Mouse (Mus musculus): ENCODE results near the gene Cog1.

The Cog1 gene

DNA sequence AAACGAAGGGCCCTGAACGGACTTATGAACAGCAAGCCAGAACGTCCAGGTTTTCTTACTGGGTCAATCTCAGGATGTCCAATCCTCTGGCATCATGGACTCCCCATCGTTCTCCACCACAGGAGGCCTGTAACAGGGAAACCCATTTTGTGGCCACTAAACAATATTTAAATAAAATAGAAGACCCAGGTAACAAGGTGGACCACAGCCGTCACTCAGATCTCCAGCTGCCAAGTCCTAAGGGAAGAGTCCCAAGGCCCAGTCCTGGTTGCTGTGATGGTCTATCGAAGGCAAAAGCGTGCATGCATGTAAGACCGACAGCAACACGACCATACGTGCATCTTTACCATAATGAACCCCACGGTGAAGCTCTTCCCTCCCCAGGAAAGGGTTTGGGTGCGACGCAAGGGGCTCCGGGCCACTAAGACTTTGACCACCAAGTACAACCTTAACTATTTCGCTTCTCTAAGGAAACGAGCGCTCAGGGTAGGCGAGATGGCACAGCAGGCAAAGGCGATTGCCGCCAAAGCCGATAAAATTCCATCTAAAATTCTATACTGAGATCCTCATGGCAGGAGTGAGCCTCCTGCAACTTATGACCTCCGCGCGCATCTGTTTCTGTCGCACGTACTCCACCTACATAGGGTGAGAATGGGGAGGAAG, at the start of gene Cog1:
Gene Cog1 (plus strand): TSS at position 480 of the 663 bp plus-strand sequence.
- DNase-seq (ENCODE audit: low spot score): no peak

DNA sequence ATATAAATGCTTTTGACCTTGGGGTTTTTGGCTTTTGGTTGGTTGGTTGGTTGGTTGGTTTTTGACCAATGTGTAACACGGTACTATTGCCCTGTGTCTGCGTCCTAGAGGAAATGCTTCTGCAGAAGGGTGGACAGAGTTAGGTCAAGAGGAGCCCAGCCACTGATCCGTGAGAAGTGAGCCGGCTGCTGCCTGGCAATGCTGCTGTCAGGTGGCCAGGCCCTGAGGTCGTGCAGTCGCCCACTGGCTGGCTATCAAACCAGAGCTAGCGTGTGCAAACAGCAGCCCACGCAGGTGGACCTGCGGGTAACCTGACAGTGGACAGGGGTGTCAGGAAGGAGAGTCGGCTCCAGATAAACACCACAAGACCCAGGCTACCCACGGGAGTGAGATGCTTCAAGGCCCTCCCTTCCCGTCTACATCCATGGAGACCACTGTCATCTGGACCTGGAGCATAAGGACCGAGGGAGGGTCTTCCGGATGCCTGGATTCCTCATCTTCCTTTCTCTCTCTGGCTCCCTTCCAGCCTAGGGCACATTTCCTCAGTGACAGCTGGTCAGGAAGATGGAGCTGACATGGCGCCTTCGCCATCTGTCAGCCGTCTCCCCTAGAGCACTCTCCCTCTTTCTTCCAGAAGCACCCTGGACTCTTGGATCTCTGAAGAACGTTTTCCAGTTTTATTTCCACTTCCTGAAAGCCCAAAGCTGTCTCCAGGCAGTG, 48.3 kb upstream of the Cog1 start:
- no peak for DNase-seq (ENCODE audit: low spot score)

DNA sequence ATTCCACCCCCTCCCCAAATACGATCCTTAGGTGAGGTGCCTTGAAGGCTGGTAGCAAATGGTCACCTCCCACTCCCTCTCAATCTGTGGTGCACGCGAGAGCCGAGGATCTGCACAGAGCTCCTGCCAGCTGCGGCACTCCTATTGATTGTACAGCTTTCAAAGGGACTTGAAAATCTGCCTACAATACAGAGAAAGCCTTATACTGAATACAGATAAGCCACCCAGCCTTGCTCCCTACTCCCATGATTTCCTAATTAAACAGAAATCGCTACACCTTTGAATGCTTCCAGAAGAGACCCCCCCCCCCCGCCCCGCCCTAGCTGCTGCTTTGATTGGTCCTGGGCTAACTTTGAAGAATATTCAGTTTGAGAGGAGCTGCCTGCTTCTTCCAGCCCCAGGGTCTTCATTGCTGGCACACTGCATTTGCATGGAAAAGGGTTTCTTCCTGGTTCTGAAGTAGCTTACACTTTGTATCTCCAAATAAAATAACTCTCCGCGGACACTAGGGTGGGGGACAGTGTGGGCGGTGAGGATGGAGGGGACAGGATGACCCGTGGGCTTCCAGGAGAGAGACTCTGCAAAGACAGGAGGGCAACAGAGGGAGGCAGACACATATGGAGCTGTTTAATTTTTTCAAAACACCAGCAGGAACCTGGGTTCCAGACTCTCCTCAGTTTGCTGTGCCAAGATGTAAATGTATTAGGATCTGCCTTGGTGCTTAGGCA, 47.2 kb upstream of the Cog1 start:
- no peak for DNase-seq (ENCODE audit: low spot score)

DNA sequence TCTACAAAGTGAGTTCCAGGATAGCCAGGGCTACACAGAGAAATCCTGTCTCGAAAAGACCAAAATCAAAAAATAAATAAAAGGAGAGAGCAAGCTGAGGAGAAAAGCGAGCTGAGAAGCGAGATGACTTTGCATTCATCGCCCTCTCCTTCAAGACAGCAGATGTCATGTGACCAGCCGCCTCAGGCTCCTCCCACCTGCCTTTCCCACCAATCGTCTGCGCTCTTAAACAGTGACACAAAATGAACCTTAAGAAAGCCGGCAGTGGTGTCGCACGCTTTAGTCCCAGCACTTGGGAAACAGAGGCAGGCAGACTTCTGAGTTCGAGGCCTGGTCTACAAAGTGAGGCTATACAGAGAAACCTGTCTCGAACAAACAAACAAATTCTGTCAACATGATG, 41.4 kb upstream of the Cog1 start:
- no peak for DNase-seq (ENCODE audit: low spot score)

DNA sequence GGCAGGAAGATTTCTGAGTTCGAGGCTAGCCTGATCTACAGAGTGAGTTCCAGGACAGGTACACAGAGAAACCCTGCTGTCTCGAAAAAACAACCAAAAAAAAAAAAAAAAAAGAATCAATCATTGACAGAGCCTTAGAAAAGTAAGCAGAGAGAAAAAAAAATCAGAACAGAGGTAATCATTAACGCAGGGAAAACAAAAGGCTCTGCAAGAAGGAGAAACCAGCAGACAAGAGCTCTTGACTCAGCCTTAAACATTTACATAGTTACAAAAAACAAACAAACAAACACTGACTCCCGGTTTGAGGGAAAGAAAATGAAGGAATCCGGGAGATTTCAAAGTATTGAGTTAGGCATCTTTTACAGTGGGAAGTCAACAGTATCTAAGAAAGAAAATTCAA, 39.4 kb upstream of the Cog1 start:
- peak; percentile 28 for DNase-seq (ENCODE audit: low spot score)

DNA sequence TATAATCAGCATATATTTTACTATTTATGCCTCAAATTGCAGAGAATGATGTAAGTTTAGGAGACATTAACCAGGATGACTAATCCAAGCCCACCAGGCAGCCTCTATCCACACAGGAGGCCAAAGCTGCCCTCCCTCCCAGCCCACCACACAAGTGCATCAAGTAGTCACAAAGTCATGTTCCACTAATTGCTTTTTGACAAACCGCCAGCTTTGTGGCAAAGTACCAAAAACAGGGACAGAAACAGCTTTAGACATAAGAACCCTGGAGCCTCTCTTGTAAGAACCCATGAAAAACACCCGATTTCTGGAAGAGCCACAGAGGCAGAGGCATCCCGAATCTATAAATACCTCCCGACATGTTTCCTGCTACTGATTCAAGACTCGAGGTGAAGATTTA, 38.7 kb upstream of the Cog1 start:
- no peak for DNase-seq (ENCODE audit: low spot score)

DNA sequence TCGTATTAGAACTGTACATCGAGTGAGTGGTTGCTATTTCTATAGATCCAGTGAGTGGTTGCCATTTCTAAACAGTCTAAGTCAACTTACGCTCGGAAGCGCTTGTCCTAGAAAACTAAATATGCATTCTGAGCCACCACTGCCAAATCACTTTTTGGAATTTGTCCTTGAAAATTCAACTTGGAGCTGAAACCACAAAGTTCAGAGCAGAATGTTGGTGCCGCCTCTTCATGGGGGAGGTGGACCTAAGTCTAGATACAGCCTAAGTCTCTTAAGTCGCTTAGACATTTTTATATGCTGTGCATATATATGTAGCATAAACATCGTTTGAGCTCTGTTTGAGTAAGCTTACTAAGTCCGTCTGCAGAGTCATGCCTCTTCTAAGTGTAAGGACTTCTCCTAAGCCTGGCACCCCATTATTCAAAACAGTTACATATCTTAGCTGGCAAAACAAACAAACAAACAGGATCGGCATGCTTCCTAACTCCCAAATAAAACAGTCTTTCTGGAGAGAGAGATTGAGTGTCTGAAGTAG, 37.8 kb upstream of the Cog1 start:
- DNase-seq (ENCODE audit: low spot score): no peak

DNA sequence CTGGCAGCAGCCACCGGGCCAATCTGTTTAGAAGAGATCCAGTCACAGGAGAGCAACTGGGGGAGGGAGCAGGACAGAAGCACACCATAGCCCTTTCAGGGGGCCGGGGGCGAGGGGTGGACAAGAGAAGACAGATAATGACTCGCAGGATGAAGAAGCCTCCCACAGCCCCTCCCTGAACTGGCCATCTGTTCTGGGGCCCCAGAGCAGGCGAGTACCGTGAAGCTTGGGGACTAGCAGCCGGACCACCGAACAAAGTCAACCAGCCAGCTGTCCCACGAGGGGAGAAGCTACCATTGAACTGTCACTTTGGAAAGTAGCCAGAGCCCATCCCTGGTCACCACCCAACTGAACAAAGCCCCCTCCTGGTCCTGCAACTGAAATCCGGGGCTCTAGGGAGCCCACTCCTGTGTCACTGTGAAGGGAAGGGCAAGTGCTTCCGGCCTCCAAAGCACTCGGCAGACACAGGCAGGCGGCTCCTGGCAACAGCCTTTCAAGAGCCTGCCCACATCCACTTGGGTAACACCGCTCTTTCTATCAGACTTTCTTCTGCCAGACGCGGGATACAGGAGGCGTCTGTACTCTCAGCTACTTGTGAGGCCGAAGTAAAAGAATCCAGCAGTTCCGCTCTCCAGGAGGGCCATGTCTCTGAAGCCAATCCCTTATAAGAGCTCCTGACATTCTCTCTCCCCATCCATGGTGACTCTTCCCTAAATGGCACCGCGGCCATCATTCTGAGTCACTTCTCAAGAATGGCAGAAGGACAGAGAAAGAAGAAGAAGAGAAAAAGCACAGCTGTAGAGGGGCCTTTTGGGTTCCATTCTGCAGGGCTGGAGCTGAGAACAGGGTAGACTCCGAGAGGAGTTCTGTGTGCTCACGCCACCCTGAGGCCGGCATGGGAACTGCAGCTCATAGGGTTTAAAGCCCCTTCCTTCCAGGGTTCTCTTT, 37.0 kb upstream of the Cog1 start:
- DNase-seq (ENCODE audit: low spot score): peak; percentile 53

DNA sequence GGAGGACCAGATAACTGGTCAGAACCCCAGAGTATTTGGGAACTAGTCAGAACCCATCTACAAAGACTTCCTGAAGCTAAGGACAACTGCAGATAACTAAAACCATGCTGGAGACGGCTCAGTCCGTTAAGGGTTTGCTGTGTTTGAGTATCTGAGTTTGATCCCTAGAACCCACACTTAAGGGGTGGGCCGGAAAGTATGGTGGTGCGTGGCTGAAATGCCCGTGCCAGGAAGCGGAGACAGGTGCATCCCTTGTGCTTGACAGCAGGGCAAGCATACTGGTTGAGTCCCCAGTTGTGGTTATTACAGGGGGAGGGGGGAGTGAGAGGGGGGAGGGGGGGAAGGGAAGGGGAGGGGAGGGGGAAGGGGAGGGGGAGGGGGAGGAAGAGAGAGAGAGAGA, 34.5 kb upstream of the Cog1 start:
- no peak for DNase-seq (ENCODE audit: low spot score)

DNA sequence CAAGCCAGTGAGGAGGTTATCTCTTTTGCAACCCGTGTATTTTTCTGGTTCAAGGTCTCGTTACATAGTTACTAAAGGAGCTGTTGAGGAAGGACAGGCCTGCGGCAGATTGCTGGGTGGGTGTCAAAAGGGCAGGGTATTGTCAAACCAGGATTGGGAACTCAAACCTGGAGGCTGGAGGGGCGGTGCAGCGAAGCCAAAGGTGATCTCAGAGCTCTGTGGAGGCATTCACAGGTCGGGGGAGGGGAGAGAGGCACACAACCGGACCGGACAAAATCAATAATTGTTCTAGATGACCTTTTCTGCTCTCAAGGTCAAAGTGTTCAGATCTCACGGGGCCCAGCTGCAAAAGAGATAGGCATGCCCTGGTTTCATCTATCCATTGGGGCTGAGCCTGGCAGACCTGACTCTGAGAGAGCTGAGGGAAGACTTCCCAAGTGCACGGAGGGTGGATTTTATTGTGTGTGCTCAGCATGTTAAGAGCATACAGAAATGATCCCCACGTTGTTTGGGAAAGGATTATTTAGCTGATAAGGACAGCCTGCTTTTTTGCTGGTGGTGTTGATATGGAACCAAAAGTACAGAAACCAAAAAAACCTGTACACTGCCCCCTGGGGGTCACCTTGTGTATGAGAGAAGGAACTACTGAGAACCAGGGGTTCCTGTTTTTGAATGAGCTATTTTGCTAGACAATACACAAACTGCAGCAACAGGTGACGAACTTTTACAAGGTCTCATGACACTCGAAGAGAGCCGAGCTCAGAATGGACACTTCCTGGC, 31.6 kb upstream of the Cog1 start:
- peak; percentile 74 for DNase-seq (ENCODE audit: low spot score)

DNA sequence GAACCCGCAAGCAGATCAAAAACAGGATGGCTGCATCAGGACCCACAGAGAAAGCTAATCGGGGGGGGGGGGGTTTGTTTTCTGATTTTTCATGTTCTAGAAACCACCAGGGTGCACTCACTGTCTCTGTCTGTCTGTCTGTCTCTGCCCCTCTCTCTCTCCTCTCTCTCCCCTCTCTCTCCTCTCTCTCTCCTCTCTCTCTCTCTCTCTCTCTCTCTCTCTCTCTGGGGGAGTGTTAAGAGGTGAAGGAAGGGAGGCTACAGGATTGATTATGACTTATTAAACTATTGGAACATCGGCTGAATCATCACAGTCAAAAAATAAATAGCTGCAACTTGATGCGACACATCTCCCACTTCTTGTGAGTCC, 30.7 kb upstream of the Cog1 start:
- no peak for DNase-seq (ENCODE audit: low spot score)

DNA sequence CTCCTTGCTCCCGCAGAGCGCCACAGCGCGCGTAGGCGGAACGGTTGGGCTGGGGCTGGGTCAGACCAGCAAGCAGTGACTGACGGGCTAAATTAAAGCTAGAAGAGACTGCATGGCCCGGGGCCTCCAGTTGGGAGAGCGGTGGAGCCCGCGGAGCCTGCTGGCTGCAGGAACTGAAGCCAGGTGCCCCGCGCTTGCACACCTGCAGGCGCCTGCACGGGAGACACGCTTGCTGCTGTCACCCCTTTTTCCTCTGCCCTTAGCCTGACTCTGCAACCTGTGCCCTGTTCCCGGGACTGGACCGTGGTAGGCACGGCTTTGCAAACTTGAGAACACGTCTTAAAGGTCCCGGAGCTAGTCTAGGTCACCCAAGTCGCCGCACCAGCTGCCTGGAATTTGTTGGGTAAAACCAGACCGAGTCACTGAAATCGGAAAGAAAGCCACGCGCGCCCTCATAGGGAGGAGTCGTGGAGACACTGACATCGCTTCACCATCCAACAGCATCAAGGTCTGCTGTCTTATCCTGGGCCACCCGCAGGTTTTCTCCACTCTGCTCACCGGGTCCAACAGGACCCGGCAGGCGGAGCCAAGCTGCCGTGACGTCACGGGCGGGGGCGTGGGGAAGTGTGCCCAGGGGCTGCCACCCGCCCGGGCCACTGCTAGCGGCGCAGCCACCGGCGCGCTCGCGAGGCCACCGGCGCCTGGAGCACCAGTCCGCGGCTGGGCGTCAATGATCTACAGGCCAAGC, 30.1 kb upstream of the Cog1 start, which contains the start of gene Sstr2:
Gene Sstr2 (plus strand): TSS at position 671 of the 748 bp plus-strand sequence.
- peak; percentile 73 for DNase-seq (ENCODE audit: low spot score)

DNA sequence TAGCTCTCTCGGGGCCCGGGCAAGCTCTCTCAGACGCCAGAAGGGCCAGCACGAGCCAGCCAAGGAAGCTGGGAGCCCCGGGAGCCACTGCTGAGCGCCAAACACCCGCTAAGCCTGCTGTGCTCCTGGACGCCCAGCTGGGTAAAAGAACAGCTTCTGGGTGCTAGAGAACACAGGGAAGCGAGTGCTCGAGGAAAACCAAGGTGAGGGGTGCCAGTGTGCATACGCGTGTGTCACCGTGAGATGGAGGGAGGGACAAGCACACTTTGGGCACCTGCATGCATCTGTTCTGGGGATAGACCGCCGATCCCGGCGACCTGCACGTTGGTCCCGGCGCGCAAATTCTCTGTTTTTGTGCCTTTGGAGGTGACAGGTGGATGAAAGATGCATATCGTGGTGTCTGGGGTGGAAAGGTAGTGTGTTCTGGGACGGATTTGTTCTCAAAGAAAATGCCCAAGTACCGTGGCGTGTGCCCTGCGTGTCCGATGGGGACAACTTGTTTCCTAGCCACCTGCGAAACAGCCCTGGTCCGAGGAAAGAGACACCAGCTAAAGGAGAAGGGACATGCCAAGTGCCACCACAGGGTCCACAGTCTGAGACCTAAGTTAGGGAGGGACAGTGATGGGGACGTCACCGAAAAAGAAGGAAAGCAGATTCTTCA, 29.4 kb upstream of the Cog1 start:
- DNase-seq (ENCODE audit: low spot score): no peak

DNA sequence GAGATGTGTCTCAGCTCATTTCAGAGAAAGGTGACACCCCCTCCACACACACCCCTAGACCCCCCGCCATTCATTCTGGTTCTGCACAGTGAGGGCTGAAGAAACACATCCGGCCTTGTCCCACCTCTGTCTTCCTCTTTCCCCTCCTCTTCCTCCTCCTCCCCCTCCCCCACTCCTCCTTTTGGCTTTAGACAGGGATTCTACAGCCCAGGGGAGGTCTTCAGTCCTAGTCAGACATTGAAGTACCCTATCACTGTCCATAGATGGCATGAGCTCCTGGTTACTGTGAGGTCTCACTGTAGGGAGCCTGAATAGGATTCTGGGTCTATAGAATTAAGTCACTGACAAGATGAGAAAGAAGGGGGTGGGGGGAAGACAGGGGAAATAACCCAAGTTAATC, 28.0 kb upstream of the Cog1 start:
- DNase-seq (ENCODE audit: low spot score): no peak

DNA sequence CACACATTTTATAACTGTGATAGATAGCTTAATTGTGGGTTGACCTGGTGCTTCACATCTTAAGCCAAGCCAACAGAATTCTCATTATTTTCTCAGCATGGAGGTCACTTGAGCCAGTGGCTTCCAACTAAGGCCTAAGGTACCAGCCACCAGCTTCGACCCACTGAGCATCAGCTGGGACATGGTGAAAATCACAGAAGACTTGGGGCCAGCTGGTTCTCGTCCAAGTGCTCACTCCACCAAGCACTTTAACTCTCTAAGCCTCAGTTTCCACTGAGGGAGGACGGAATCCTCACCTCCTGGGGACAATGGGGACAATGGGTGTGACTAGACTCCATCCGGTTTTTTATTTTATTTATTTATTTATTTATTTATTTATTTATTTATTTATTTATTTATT, 26.9 kb upstream of the Cog1 start:
- DNase-seq (ENCODE audit: low spot score): no peak

DNA sequence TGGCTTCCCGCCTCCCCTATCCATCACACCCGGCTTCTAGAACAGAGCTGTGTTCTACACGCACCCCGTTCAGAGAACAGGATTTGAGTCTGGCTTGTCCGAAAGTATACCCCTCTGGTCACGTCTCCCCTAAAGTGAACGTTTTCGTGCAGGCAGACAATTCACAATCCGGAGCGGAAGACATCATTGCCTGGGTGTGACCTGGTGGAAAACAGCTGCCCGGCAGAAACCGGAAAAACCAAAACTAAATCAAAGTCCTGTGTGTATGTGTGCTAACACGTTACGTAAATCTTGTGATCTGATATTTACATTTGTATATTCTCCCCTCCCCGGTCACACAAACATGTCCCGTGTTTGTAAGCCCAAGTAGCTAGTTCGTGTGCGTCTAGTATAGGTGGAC, 23.5 kb upstream of the Cog1 start:
- no peak for DNase-seq (ENCODE audit: low spot score)

DNA sequence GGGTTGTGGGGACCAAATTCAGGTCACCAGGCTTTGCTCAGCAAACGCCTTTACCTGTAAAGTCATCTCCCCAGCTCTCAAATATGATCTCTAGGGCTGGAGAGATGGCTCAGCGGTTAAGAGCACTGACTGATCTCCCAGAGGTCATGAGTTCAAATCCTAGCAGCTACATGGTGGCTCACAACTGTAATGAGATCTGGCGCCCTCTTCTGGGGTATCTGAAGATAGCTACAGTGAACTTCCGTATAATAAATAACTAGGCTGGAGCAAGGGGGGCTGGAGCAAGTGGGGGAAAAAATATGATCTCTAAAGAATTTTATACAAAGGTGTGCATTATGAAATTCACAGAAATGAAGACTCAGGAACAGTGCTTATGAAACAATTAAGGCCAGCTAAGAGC, 21.2 kb upstream of the Cog1 start:
- DNase-seq (ENCODE audit: low spot score): no peak

DNA sequence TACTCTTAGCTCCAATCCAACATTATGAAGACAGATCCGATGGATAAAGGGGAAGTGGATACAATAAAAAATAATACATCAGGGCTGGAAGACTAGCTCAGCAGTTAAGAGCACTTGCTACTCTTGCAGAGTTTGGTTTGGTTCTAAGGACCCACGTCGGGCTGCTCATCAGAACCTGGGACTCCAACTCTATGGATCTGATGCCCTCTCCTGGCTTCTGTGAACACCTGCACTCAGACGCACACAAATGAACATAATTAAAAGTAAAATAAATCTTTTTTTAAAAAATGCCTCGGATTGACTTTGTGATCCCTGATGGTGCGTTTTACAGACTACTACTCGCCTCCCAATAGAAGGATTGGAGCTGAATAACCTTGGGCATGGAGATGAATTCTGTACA, 18.3 kb upstream of the Cog1 start:
- DNase-seq (ENCODE audit: low spot score): no peak

DNA sequence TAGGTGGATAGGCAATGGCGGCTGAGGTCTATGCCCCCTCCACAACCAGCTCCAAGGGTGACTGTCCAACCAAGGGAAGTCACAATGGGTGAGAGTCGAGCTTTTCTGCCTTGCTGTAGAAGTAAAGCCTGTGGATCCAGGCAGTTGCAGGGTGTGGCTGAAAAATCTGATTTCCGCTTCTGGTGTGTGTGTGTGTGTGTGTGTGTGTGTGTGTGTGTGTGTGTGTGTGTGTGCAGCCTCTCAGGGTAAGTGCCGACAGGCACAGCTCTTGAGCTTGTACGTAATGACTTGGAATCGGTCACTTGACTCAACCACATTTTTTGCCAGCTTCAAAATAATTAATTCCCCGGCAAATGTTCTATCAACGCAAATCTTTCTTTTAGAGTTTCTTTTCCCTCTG, 17.7 kb upstream of the Cog1 start:
- DNase-seq (ENCODE audit: low spot score): no peak

DNA sequence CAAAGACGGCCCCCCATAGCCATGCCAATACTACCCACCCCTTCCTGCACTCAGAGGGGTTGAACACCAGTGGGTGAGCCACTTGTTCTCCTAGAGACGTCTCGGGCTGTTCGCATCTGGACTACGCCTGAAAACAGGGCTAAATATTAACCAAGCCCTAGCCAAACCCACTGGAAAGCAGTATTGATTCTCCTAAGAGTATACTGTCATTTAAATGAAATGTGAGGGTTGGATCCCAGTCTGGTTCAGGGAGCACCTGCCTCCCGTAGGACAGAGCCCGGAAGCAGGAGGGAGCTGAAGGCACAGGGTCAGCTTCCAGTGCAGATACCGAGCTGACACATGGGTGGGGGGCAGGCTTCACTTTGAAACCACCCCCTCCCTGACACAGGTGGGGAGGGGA, 17.1 kb upstream of the Cog1 start:
- no peak for DNase-seq (ENCODE audit: low spot score)
